Mouse (Mus musculus): ENCODE data around the gene Cd53. TPM values are rescaled to one million over a fixed set of nuclear protein-coding genes. Genes with fewer than 3 reads are reported as not detected.

Cd53 gene
- 2.2 TPM in 2 replicates for polyA plus RNA-seq (2015; fragmentation: Nextera tagmentation; extraction: Ambion mirVana)

DNA sequence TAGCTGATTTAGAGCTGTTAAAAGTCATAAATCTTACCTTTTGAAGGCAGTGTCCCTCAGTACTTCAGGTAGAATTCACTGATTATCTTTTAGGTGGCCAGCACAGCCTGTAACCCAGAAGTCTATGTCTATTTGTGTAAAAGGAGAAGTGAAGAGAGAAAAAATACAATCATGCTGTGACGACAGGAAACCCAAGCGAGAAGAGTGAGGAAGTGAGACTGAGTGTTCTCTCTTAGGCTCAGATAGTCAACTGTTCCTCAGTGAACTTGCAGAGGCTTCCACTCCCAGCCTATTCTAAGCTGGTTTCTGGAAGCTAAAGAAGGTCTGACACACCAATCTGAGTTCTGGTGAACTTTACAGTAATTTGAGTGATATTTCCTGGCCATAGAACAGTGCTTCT lies at the start of gene Cd53:
TSS of gene Cd53 (minus strand) at position 220 of the 400 bp plus-strand sequence.
- H3K4me2 ChIP-seq: no peak within 1 kb of the TSS
- H3K27me3 ChIP-seq: no peaks in the 10 kb centered on the region

DNA sequence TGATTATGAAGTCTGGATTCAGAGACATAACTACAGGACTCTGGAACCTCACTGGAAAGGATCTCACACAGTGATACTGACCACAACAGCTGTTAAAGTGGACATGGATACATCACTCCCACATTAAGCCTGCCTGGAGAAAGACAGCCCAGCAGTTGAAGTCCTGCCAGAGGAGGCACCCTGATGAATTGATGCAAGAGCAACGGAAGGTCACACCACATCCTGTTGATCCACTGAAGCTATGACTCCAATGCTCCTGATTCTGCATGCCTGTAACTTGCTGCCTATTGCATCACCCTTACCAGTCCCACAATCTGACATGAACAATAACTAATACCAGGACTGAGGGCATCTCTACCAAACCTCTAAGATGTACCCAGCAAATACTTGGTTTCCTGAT lies 42.2 kb upstream of the Cd53 start:
- H3K27me3 ChIP-seq: no peaks in the 10 kb centered on the region
- H3K9me3 ChIP-seq (replicated peaks): 0 out of 2 replicates have a peak, but pooled peaks cover 9% of the 10 kb centered on the region
- no peaks in the 10 kb centered on the region for H3K36me3 ChIP-seq (ENCODE audit: poor library complexity, severe bottlenecking)
- no peak overlapping the region for H3K9ac ChIP-seq
- no peak for ATAC-seq
- no peak overlapping the region for H3K4me2 ChIP-seq
- H3K4me3 ChIP-seq: no peak overlapping the region
- WGBS: 90% methylated on average over 1 of the region's 1 CpGs
- no peak overlapping the region for H3K27ac ChIP-seq
- H3K4me1 ChIP-seq: no peaks in the 10 kb centered on the region

More for the DNA sequence above, at the start of gene Cd53:
- Histone ChIP-seq H3K9me3 (replicated peaks) (no peaks in the 10 kb centered on the region), H3K36me3 (ENCODE audit: poor library complexity, severe bottlenecking) (no peaks in the 10 kb centered on the region), H3K9ac (no peak within 1 kb of the TSS), H3K4me3 (no peak within 1 kb of the TSS), H3K4me1 (no peaks in the 10 kb centered on the region), H3K27ac (no peak within 1 kb of the TSS)
- whole genome bisulfite sequencing: 72% methylated on average over 2 of the region's 2 CpGs
- no peak for ATAC-seq

DNA sequence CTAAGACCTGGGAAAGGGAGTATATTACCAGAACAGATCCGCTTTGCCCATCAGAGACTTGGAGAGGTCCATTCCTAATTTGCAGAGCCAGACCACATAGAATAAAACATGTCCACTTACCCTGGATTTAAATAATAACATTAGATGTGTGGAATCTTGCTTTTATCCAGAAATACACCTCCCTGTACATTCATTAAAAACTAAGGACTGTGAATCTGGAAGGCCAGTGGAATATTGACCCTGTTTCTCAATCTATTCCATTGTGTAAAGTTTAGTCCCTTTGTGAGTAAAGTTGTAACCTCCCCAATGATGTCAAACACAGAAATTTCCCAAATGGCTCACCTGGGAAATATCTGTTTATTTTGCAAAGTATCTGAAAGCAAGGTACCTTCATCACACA lies 36.2 kb upstream of the Cd53 start, which contains the start of gene Olfr266:
TSS of gene Olfr266 (minus strand) at position 101 of the 400 bp plus-strand sequence.
- no peak within 1 kb of the TSS for H3K4me2 ChIP-seq
- no peaks in the 10 kb centered on the region for H3K4me1 ChIP-seq
- no peak within 1 kb of the TSS for H3K27ac ChIP-seq
- H3K36me3 ChIP-seq (ENCODE audit: poor library complexity, severe bottlenecking): no peaks in the 10 kb centered on the region
- 88% methylated on average over 1 of the region's 1 CpGs for WGBS
- ATAC-seq: no peak
- no peaks in the 10 kb centered on the region for H3K9me3 ChIP-seq (replicated peaks)
- no peaks in the 10 kb centered on the region for H3K27me3 ChIP-seq
- no peak within 1 kb of the TSS for H3K4me3 ChIP-seq
- H3K9ac ChIP-seq: no peak within 1 kb of the TSS

DNA sequence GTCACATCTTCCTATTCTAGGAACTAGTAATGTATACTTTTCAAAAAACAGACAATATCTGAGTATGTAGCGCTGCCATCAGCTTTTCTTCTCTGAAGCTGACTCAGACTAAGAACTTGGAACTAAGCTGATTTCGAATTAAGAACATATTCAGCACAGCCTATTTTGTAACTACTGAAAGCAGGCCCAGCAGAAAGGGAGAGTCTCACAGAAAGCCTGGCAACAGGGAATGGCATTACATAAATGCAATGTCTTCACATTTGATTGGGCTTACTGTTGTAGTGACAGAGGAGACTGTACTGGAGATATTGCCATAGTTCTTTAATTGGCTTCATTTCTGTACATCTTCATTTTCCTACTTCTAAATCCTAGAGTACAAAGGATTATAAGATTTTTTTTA lies 27.7 kb upstream of the Cd53 start:
- Histone ChIP-seq H3K36me3 (ENCODE audit: poor library complexity, severe bottlenecking) (no peaks in the 10 kb centered on the region), H3K4me1 (no peaks in the 10 kb centered on the region), H3K27ac (no peak overlapping the region), H3K9ac (no peak overlapping the region), H3K9me3 (replicated peaks) (no peaks in the 10 kb centered on the region), H3K27me3 (no peaks in the 10 kb centered on the region), H3K4me2 (no peak overlapping the region), H3K4me3 (no peak overlapping the region)
- ATAC-seq: no peak
- 83% methylated on average over 2 of the region's 2 CpGs for WGBS

DNA sequence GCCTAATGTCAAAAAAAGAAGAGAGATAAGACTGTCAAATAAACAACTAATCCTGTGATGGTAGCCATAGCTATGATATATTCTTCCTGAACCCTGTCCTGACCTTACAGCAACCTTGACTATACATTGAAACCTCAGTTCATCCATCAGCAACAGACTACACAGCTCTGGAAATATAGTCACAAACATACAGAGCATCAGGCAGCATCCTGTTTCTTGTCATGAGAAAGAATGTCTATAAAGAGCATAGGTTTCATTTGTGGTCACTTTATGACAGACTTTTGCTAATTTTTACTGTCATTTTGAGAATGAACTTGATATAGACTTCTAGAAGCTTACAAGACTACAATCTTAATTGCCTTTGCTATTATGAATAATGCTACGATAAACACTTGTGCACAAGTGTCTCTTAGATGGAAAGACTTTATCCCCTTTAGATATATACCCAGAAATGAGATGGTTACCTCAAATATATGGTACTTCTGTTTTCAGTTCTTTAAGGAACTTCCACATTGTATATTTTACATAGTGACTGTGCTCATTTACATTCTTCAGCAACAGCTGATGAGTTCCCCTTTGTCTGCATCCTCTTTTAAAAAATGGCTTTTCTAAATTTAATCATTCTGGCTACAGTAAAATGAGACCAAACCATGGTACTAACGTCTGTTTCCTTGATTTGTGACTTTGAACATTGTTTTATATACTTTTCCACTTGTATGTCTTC lies 19.2 kb upstream of the Cd53 start:
- H3K4me2 ChIP-seq: no peak overlapping the region
- no peaks in the 10 kb centered on the region for H3K9me3 ChIP-seq (replicated peaks)
- no peak overlapping the region for H3K27ac ChIP-seq
- no peak for ATAC-seq
- 72% methylated on average over 2 of the region's 2 CpGs for WGBS
- H3K27me3 ChIP-seq: no peaks in the 10 kb centered on the region
- H3K4me1 ChIP-seq: no peaks in the 10 kb centered on the region
- H3K4me3 ChIP-seq: no peak overlapping the region
- no peaks in the 10 kb centered on the region for H3K36me3 ChIP-seq (ENCODE audit: poor library complexity, severe bottlenecking)
- no peak overlapping the region for H3K9ac ChIP-seq

DNA sequence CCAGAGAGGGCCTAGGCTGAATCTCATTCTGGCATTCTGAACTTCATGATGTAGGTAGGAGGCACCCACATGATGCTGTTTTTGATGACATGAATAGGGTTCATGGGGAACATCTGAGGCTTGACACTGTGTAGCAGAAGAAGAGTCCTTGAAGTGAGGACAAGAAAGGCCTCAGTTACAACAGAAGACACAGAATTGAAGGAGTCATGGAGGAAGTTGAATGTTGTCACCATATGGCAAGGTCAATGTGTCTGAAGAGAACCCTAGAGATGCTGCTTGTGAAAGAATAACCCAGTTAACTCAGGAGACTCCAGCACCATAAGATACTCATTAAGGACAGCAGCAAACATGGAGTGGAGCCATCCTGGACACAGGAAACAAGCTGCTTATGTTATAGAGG lies 8.1 kb upstream of the Cd53 start:
- Histone ChIP-seq H3K27ac (no peak overlapping the region), H3K4me3 (no peak overlapping the region), H3K27me3 (no peaks in the 10 kb centered on the region), H3K4me2 (no peak overlapping the region), H3K9ac (no peak overlapping the region), H3K4me1 (no peaks in the 10 kb centered on the region), H3K9me3 (replicated peaks) (no peaks in the 10 kb centered on the region), H3K36me3 (ENCODE audit: poor library complexity, severe bottlenecking) (no peaks in the 10 kb centered on the region)
- ATAC-seq: no peak

DNA sequence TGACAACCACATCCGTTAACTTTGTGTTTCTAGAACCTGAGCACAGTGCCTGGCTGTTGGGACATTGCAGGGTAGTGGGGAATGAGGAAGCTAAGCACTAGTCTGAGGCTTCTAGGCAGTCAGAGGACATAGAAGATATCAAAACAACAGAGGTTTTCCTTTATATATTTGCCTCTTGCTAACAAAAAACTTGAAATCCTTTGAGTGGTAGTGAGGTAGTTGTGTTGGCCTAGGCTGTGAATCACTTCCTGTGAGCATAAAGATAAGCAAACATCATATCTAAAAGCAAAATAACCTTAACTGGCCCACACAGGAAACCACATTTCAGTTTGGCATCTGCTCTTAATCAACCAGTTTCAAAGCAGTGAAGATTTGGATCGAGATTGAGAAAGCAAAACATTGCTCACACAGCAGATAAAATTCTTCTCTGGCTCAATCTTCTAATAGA lies 1.5 kb downstream of the Cd53 start:
- no peak overlapping the region for H3K4me3 ChIP-seq
- no peaks in the 10 kb centered on the region for H3K9me3 ChIP-seq (replicated peaks)
- H3K27me3 ChIP-seq: no peaks in the 10 kb centered on the region
- H3K9ac ChIP-seq: no peak overlapping the region
- H3K4me1 ChIP-seq: no peaks in the 10 kb centered on the region
- H3K36me3 ChIP-seq (ENCODE audit: poor library complexity, severe bottlenecking): no peaks in the 10 kb centered on the region
- no peak for ATAC-seq
- H3K27ac ChIP-seq: no peak overlapping the region
- no peak overlapping the region for H3K4me2 ChIP-seq
- WGBS: 70% methylated on average over 2 of the region's 2 CpGs

DNA sequence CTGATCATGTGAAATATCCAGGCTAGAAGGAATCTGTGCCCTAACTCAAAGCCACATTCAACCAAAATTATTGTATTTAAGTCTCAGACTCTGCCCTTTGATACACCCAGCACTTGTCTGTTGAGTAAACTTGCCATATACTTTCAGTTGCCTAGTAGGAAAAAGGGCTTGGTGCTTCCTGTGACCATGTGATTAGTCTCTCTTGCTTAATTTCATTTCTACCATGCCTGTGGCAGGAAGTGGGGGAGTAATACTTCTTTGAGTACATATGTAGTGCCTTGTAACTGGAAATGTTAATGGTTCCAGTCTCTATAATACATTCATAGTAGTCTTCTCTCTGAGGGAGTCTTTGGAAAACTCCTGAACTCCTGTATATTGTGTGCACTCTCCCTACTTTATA lies 2.0 kb downstream of the Cd53 start:
- Histone ChIP-seq H3K27ac (no peak overlapping the region), H3K4me2 (no peak overlapping the region), H3K4me3 (no peak overlapping the region), H3K4me1 (no peaks in the 10 kb centered on the region), H3K9ac (no peak overlapping the region), H3K9me3 (replicated peaks) (no peaks in the 10 kb centered on the region), H3K36me3 (ENCODE audit: poor library complexity, severe bottlenecking) (no peaks in the 10 kb centered on the region), H3K27me3 (no peaks in the 10 kb centered on the region)
- ATAC-seq: no peak

DNA sequence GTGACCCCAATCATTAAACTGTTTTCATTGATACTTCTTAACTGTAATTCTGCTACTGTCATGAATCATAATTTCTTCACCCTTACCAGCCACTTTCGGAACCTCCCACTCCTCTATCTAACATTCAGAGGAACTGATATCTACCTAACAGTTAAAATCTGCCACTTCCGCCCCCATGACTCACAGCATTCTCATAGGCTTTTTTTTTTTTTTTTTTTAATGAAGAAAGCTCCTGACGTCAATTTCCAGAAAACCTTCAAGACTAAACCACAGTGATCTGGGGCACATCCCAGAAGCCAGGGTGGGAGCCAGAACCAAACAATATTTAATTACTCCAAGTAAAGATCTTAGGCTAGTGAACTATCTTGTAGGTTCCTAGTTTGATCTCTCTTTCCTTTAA lies 4.8 kb downstream of the Cd53 start:
- Histone ChIP-seq H3K4me2 (no peak overlapping the region), H3K4me3 (no peak overlapping the region), H3K36me3 (ENCODE audit: poor library complexity, severe bottlenecking) (no peaks in the 10 kb centered on the region), H3K4me1 (no peaks in the 10 kb centered on the region), H3K9ac (no peak overlapping the region), H3K27me3 (no peaks in the 10 kb centered on the region), H3K27ac (no peak overlapping the region), H3K9me3 (replicated peaks) (no peaks in the 10 kb centered on the region)
- no peak for ATAC-seq
- WGBS: 81% methylated on average over 3 of the region's 3 CpGs

DNA sequence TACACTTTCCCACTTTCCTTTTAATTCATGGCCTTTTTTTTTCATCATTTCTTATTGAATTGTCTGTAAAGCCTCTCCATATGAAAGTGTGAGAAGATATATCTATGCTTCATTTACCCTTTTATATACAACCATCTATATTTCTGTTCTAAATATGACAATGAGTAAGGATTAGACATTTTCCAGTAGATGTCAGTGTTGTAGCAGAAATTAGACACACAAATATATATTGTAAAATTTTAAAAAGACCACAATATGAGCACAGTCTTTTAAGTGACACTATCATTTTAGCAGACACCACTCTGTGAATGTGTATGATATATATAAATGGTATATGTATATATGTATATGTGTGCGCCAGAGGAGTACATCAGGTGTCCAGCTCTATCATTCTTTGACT lies 18.1 kb downstream of the Cd53 start:
- Histone ChIP-seq H3K4me2 (no peak overlapping the region), H3K36me3 (ENCODE audit: poor library complexity, severe bottlenecking) (no peaks in the 10 kb centered on the region), H3K27me3 (no peaks in the 10 kb centered on the region), H3K27ac (no peak overlapping the region), H3K9me3 (replicated peaks) (no peaks in the 10 kb centered on the region), H3K9ac (no peak overlapping the region), H3K4me1 (no peaks in the 10 kb centered on the region), H3K4me3 (no peak overlapping the region)
- no peak for ATAC-seq
- 94% methylated on average over 1 of the region's 1 CpGs for WGBS

DNA sequence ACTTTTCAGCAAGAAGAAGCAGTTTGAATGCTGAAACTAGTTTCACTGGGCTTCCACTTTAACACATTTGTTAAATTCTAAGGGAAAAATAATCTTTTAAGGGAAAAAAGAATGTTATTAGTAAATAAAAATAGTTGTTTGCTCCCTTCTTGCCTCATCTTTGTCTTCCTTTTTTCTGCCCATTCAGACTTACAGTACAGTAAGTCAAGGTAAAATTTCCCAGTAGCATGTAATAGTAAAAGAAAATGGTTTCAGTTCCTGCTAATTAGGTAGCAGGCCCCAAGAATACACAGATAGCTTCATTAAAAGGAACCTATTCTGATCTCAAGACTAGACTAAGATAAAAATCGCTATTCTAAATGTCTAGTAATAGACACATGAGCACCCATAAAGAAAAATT lies 34.1 kb downstream of the Cd53 start:
- no peak overlapping the region for H3K27ac ChIP-seq
- no peaks in the 10 kb centered on the region for H3K9me3 ChIP-seq (replicated peaks)
- WGBS: 62% methylated on average over 1 of the region's 1 CpGs
- no peak overlapping the region for H3K4me3 ChIP-seq
- H3K36me3 ChIP-seq (ENCODE audit: poor library complexity, severe bottlenecking): no peaks in the 10 kb centered on the region
- no peak overlapping the region for H3K4me2 ChIP-seq
- no peak for ATAC-seq
- no peaks in the 10 kb centered on the region for H3K4me1 ChIP-seq
- H3K9ac ChIP-seq: no peak overlapping the region
- no peaks in the 10 kb centered on the region for H3K27me3 ChIP-seq

DNA sequence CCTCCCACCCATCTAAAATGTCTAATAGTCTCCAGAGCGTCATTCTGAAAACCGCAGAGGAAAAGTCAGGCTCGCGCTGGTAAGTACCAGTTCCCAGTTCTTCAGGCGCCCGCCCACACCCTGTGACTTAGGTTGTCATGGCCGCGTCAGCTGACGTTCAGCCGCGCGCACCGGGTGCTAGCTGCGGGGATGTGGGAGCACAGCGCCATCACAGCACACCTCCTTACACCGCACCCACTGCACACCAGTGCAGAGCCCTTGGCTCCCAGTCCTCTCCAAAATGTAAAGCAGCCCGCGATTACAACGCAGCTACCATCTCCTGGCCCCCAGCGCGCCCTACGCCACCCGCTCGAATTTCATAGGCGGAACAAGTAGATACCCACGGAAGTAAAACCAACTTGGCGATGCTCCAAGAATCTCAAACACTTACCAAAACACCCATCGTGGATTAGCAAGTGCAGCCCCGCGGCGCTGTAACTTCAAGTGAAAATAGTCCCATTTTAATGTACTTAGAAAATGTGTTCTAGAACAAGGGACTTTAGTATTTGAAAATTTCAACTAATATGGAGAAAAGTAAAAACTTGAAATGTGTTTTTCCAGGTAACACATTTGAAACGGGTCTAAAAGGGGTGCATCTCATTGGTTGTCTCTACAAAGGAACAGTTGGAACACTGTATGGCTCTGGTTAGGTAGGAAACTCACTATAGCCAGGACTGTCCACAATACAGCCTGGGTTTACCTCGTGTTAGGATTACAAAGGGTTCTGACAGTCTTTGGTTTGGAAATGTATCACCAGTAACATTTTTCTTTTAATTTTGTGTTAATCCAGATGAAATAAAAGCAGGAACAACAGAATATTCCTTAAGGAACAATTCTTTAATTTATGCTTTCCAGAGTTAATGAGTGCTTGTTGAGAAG lies 67.7 kb downstream of the Cd53 start:
- Histone ChIP-seq H3K9me3 (replicated peaks) (0 out of 2 replicates have a peak, but pooled peaks cover 13% of the 10 kb centered on the region), H3K9ac (peak overlapping the region; percentile 72), H3K4me1 (no peaks in the 10 kb centered on the region), H3K27me3 (peaks cover 5% of the 10 kb centered on the region; the same call in 1 of the 2 replicates), H3K4me2 (peak overlapping the region; percentile 64), H3K27ac (peak overlapping the region; percentile 95), H3K36me3 (ENCODE audit: poor library complexity, severe bottlenecking) (no peaks in the 10 kb centered on the region), H3K4me3 (peak overlapping the region; percentile 63)
- under 1% methylated on average over 33 of the region's 33 CpGs for WGBS
- ATAC-seq: peak; percentile 94

Data from forebrain, embryonic 13.5 days (tissue).